Mouse (Mus musculus): ENCODE results near the gene Tapbp.

DNA sequence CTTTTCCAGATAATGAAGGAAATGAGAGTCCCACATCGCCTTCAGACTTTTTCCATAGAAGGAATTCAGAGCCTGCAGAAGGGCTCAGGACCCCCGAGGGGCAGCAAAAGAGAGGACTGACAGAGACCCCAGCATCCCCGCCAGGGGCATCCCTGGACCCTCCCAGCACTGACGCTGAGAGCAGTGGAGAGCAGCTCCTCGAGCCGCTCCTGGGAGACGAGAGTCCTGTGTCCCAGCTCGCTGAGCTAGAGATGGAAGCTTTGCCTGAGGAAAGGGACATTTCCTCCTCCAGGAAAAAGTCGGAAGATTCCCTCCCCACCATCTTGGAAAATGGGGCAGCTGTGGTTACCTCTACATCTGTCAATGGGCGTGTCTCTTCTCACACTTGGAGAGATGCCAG is 2.4 kb upstream of the Tapbp start:
- TF ChIP-seq USF1 (IDR thresholded peaks at IDR 0.05; ENCODE audit: low read depth): no peak
- TF ChIP-seq TCF12 (IDR thresholded peaks at IDR 0.05; ENCODE audit: insufficient read depth, poor library complexity, severe bottlenecking): no peak
- no peak for TF ChIP-seq REST (IDR thresholded peaks at IDR 0.05; ENCODE audit: insufficient read depth, insufficient read length)
- no peak for TF ChIP-seq CEBPB (IDR thresholded peaks at IDR 0.05; ENCODE audit: insufficient read depth, poor library complexity, severe bottlenecking)
- TF ChIP-seq POLR2A (IDR thresholded peaks at IDR 0.05; ENCODE audit: insufficient read length, low read depth): no peak
- no peak for TF ChIP-seq POLR2AphosphoS2 (IDR thresholded peaks at IDR 0.05; ENCODE audit: insufficient read length, low read depth)
- TF ChIP-seq E2F4 (IDR thresholded peaks at IDR 0.05; ENCODE audit: insufficient read depth): no peak
- no peak for TF ChIP-seq TCF3 (IDR thresholded peaks at IDR 0.05; ENCODE audit: insufficient read length, low read depth)
- TF ChIP-seq MYOG (IDR thresholded peaks at IDR 0.05; ENCODE audit: control insufficient read depth in 1 of 3, insufficient read depth in 1 of 3, insufficient read length in 2 of 3, low read depth in 2 of 3): no peak
